Mouse (Mus musculus): Measurements from ENCODE around the gene Cd300a.

GRCm38 (mm10) chr11:114849572-114849971, 40.3 kb upstream of the Cd300a start:
- no peak for TF ChIP-seq CTCF (IDR thresholded peaks at IDR 0.05; ENCODE audit: low read depth, low read length)
- TF ChIP-seq POLR2A (IDR thresholded peaks at IDR 0.05; ENCODE audit: borderline replicate concordance, low read depth, low read length), result no peak

Measured in bone marrow macrophage, adult 2 months (primary cell).